Mouse (Mus musculus) cerebellum, adult 18-20 months (tissue): ENCODE measurements around the gene Ralbp1.

Experiments
- DNase-seq, 2 experiments: peaks; one replicate each; pipeline ENCODE4 v3.0.0; 2021

Gene Ralbp1

DNA sequence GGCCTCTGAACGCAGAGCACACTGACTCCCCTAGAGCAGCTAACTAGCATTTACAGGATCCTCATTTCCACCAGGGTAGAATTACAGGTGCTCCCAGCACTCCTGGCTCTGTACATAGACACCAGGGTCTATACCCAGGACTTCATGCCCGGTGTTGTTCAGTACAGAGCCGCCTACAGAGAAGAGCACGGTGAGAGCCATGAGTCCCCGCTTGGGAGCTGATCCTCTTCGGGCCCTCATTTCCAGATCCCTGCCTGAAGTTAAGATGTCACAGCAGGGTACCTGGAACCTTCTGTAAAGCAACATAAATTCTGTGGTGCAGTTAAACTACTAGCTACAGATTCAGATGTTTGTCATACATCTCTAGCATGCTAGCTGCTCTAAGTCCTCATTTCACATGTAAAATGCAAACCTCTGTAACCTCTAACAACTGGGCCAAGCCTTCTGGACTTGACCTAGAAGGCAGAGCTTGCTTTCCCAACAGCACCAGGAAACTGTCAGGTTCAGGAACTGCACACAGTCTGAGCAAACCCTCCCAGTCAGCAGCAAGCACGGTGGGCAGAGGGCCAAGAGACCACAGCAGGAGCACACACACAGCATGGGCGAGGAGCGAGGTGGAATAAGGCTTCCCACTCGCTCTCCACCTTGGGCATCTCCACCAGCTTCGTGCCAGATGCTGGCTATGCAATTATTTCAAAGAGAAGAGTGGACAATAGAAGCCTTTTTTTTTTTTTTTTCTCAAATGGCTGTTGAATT, 37.7 kb downstream of the Ralbp1 start:
- DNase-seq, result peak; percentile 67 to 68

DNA sequence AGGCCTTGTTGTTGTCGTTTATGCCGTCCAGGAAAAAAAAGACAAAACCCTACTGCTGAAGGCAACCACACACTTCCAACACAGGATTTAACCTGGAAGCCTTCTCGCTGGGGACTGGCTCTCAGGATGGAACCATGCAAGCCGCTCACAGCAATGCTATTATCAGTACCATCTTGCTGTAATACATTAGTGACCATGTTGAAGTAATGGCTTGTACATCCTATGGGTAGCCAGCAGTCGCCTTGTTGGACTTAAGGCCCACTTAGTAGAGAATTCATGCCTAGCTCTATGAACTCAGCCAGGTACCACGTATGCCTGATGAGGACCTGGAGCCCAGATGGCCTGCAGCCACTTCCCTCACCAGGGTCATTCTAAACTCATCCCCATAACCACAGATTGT, 40.2 kb downstream of the Ralbp1 start:
- no peak for DNase-seq

DNA sequence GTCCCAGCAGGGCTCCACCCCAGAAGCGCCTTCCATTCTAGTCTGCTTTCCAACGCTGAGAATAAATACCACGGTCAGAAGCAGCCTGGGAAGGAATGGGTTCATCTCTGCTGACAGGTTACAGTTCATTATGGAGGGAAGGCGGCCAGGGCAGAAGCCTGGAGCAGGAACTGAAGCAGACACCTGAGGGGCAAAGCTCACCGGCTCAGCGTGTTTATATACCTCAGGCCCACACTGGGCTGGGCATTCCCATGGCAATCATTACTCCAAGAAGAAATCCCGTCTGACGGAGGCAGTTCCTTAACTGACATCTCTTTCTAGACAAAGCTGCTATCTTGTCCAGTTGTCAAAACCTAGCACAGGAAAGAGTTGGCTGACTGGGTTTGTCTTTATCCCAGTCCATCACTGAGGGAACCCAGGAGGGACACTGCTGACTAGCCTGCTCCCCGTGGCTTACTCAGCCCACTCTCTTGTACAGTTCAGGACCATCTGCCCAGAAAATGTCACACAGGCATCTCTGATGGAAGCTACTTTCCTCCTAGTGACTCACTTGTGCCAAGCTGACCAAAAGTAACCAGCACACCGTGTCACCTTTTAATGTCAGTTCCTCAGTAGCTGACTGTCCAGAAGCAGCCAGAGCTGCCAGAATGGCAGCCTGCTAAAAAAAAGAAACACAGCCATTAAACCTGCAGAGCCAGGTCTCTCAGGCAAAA, 42.8 kb downstream of the Ralbp1 start:
- peak; percentile 30 to 36 for DNase-seq

DNA sequence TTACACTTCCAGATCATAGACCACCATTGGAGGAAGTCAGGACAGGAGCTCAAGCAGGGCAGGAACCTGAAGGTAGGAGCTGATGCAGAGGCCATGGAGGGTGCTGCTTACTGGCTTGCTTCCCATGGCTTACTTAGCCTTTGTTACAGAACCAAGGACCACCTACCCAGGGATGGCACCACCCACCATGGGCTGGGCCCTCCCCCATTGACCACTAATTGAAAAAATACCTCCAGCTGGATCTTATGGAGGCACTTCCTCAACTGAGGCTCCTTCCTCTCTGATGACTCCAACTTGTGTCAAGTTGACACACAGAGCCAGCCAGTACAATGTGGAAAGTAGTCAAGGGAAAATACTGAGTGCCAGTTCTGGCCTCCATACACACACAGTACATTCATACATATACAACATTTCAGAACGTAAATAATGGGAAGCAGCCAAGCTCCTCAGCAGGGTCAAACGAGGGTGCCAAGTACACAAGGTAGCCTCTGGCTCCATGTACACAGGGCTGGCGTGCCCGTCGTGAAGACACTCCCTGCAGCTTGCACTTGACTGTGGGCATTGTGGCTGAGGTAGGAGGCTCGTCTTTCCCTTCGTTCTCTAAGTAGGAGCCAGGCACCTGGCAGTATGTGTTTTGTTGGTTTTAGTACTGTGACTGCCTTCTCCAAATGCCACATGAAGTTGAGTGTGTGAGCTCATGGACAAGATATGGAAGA, 45.9 kb downstream of the Ralbp1 start:
- DNase-seq, result no peak

DNA sequence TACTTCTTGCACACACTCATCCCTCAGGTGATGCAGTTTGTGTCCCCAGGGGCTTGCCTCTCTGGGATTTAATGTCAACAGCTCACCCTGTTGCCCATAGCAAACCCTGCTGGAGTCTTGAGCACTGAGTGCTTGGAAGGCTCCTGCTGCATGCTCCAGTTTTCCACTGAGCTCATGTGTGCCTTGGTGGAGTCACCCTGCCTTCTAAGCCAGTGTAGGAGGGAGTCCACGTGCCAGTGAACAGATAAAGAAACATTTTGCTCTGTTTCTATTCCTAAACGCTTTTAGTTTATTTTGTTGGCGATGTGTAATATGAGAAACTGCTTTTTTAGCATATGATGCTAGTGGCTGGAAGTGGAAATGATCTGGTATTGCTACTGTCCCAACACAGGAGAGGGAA, 48.9 kb downstream of the Ralbp1 start:
- no peak for DNase-seq

DNA sequence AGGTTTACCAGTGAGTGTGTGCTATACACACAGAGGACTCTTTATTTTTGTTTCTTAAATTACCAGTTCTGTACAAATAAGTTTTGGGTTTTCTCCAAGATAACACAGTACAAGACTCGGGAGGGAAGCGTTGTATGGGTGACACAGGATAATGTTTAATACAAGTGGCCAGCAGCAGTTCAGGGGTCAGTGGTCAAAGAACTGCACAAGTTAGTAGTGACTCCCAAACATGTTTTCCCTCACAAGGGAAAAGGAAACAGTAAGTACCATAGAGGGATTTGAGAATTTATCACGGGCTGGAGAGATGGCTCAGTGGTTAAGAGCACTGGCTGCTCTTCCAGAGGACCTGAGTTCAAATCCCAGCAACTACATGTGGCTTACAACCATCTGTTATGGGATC, 51.7 kb downstream of the Ralbp1 start:
- DNase-seq, result no peak

DNA sequence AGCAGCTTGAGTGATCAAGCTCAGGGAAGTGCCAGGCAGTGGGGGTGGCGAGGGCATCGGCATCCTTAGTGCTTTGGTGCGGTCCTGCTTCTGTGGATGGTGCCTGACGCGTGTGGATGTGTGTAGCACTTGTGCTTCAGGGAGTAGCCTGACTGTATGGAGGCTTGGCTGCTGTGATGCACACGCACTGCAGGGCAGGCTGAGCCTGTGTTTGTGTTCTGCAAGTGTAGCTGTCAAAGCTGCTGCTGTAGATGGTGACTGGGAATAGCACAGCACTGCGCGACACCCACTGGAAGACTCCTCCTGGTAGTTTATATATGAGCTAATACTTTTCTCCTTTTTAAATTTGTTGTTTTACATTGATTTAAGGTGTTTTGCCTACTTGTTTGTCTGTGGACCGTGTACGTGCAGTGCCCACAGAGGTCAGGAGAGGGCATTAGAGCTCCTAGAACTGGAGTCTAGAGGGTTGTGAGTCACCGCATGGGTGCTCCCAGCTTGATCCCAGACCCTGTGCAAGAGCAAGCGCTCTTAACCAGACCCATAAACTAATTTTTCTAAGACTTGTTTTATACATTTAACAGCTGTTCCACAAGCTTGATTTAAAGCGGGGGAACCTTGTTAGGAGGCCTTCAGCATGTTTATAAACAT, 55.3 kb downstream of the Ralbp1 start:
- DNase-seq, result no peak

DNA sequence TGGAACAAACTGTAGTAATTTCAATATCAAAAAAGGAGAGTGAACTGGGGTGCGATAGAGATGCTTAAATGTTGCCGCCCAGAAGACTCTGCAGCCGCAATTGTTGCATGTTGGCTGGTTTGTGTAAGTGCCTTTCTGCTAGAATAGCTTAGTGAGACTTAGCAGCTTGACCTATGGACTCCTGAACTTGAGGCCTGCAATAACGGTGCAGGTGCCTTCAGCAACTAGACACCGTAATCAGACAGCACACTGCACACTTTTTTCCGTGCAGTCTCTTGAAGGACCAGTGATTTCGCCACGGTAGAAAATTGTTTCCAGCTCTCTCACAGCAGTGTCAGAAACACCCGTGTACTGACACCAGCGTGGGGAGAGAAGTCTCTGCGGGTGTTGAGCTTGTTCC, 56.6 kb downstream of the Ralbp1 start:
- no peak for DNase-seq

DNA sequence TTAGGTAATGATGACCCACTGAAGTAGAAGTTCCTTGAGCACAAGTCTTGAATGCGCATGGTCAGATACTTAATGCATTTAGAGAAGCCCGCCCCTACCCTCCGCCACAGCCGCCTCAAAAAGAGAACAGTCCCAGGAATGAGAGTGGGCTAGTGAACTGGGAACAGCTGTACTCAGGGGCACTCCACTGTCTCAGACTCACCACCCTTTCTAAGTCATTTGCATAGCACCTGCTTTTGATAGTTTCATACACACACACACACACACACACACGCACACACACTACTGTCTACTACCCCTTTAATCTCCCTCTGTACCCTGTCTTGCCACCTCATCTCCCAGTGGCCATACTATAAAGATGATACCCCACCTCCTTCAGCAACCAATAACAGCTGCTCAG, 57.7 kb downstream of the Ralbp1 start:
- no peak for DNase-seq

DNA sequence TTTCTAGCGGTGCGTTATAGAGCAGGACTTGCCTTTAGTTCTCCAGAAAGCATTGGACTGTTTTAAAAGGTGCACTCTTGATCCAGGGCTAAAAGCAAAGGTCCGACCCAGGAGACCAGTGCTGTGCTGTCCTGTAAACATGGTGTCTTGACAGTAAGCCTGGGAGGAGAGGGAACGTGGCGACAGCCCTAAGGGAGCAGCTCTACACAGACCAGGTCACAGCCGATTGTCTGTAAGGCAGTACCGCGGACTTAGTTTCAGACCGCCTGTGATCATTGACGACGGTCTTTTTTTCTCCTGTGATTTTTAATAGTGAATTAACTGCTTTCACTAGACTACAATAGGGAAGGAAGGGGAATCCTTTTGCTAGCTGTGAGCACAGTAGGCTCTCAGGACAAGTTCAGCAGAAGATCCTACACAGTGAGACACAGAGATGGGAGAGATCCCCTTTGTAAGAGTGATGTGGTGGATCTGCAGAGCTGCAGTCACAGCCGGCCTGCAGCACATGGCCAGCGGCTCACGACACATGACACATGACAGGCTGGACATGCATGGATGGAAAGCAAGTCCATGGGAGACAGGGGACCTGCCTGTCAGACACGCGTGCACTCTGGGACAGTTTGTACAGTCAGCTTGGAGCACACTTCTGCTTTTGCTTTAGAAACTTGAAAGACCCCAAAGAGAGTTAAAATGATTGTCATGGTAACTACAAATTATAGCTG, 58.3 kb downstream of the Ralbp1 start:
- no peak for DNase-seq

DNA sequence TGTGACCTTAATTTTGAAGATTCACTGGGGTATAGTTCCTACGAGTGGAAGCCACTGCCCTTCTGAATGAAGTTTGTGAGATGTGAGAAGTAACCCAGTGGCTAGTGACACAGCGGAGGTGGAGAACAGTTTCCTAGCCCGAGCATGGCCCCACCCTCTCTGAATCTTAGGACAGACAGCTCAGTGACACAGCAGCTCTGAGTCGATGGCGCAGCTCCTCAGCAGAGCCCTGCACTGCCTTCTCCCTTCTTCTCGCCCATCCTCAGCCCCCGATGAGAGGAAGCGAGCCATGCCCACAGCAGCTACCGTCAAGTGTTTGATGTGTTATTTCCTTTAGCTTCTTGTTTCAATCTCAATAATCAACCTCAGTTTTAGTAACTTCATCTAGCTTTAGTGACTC, 59.3 kb downstream of the Ralbp1 start:
- DNase-seq, result no peak

DNA sequence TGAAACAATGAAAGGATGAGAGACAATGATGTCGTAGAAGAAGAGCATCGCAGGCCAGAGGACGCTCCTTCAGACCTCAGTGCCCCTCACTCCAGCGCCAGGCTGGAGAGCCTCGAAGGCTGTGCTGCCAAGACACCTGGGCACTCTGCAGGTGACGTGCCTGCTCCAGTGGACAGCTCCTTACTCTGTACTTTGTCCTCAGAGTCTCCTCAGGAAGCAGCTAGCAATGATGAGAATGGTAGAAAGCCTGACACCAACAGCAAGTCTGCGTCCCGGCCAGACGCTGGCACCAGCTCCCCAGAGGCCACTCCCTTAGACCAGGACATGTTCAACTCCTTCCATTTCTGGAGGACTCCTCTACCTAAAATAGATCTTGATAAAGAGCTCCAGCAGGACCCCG, 61.4 kb downstream of the Ralbp1 start:
- peak in 1 of 2 experiments; percentile 22 for DNase-seq

DNA sequence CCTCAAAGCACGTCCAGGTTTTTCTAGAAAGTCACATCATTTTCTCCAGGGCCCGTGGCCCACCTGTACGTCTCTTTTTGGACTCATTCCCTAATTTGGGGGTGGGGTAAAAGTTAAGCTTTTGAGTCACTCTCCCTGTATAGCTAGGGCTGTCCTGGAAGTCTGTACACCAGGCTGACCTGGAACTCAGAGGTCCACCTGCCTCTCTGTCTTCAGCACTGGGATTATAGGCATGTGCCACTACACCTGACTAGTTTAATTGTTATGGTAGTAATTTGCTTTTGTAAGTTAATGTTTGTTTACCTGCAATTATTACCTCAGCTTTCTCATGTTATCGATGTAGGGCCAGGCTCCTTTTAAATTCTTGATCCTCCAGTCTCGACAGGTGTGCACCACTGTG, 63.2 kb downstream of the Ralbp1 start:
- no peak for DNase-seq

DNA sequence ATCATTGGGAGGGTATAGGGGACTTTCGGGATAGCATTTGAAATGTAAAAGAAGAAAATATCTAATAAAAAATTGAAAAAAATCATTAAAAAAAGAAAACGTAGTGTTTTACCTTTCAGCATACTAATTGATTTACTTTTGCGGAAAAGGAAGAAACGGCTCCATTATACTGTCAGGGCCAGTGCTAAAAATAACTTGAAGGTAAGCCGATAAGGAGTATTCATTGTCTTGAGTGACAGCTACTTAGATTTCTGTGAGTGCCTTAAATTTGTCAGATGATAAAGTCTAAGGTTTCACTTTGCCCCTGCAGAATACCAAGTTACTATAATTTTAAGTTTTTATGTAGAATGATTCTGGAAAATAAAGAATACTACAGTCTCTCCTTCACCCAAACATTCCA, 65.4 kb downstream of the Ralbp1 start:
- DNase-seq, result no peak

DNA sequence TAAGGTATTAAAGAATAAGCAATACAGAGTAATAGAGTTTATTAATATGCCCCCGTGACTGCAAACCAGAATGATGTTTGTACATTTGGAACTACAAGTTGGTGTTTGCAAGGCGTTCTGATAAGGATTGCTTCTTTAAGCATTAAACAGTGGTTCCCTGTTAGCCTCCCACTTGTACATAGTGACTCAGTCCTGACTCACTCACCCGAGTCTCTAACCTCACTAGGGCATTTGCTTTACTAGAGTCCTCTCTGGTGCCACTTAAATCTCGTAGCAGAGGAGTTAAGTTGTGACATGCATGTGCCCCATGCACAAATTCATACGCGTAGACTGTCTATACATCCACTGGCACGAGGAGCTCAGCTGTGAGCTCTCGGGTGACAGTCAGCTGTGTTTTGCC, 71.8 kb downstream of the Ralbp1 start:
- DNase-seq, result no peak

DNA sequence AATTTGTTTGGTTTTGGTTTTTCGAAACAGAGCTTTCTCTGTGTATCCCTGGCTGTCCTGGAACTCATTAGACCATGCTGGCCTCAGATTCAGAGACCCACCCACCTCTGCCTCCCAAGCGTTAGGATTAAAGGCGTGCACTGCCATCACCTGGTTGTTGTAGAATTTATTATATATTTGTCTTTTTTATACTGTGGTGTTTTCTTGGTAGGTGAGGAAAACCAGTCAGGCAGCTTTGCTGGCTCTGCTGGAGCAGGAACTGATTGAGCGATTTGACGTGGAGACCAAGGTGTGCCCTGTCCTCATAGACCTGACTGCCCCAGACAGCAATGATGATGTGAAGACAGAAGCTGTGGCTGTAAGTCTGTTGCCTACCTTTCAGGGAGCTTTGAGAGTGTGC, 74.6 kb downstream of the Ralbp1 start:
- no peak for DNase-seq

DNA sequence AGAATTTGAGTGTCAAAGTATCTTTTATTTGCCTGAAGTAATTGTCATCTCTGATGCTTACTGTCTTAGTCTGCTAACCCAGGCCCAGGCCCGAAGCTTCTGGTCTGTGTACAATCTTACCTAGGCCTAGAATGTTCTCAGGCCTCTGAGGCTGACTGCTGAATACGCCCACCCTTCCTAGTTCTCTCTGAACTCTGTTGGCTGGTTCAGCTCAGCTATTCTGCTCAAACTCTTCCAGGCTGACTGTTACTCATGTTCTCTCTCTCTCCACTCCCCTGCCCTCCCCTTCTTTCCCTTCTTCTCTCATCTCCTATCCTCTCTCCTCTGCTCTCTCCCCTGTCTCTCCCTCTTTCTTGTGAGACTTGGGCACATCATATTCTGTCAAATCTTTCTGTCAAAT, 79.2 kb downstream of the Ralbp1 start:
- no peak for DNase-seq

DNA sequence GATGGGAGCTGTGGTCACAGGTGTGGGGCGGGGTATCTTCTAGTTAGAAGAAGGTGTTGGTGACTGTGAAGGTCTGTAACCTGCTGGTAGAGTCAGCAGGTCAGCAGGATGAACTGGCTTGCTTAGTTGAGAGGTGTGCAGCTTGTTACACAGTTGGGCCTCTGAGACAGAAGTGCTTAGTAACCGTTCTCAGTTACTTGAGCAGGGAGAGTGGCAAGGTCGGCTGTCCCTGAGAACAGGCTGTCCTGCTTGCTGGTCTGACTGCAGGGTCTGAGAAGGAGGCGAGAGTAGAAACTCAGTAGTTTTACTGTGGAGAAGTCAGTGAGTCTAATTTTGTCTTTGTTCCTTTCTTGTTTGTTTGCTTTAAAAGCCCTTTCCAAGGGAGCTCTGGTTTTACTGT, 79.6 kb downstream of the Ralbp1 start:
- no peak for DNase-seq

DNA sequence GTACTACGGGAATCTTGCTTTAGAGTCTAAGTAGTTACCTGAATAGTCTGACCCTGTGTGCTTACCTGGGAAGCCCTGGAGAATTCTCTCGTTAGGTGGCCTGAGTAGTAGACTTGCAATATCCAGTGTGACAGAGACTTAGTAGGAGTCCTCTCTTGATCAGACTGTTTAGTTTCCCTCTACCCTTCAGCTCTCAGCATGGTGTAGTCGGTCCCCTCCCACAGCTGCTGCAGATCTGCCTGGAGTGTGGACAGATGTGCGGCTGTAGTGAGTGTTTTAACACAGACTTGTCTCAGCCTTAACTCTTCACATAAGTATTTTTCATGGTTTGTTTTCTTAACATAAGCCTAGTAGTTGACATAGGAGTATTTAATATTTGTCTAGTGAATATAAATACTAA, 83.6 kb downstream of the Ralbp1 start:
- no peak for DNase-seq

DNA sequence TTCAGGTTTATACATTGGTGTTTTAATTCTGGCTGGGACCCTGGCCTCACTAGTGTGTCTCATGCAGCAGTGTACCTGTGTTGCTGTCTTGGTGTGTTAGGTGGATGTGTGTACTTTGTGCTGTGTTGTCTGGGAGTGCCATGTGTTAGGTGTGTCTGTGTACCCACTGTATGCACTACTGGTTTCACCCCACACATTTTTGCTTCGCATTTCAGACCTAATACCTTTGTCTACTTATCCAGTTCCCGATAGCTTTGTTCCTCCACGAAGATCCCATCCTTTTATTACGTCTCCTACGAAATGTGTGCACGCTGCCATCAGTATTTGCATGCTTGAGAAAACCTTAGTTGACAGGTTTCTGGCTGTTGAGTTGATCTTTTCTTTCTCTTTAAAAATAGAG, 85.1 kb downstream of the Ralbp1 start:
- no peak for DNase-seq

DNA sequence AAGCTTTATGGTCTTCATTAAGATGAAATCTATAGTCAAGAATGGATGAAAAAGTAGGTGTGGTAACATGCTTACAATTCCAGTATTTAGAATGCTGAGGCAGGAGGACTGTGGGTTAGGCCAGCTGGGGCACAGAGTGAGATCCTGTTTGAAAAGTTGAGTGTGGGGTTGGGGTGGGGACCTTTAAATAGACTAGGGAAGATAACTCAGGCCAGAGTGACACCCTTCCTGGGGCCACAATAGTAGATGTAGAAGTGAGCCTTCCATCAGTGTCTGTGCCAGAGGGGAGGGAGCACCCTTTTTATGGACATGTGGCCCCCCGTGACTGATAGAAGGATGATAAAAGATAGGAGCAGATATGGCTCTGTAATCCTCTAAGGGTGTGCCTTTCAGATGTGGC, 86.2 kb downstream of the Ralbp1 start:
- no peak for DNase-seq

DNA sequence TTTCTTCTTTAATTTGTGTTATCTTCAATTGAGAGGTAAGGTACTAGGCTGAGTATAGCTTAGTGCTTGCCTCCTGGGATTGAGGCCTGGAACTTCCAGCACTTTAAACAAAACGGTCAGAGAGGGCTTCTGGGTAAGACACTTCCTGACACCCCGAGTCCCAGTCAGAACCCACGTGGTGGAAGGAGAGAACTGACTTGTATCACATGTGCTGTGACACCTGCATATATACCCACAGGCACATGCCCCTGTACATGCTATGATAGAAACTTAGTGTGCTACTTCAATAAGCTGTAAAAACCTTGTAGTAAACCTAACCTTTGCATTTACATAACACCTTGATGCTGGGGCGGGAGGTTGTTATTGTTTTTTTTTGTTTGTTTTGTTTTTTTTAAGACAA, 87.2 kb downstream of the Ralbp1 start:
- DNase-seq, result no peak
